Mouse (Mus musculus) lung, adult 18-20 months (tissue): ENCODE measurements around the gene Nup98.

Experiments
- DNase-seq, 2 experiments: peaks; one replicate each; pipeline ENCODE4 v3.0.0; 2022; ENCODE audit warnings: mixed read lengths in 2 of 2

Nup98 gene

DNA sequence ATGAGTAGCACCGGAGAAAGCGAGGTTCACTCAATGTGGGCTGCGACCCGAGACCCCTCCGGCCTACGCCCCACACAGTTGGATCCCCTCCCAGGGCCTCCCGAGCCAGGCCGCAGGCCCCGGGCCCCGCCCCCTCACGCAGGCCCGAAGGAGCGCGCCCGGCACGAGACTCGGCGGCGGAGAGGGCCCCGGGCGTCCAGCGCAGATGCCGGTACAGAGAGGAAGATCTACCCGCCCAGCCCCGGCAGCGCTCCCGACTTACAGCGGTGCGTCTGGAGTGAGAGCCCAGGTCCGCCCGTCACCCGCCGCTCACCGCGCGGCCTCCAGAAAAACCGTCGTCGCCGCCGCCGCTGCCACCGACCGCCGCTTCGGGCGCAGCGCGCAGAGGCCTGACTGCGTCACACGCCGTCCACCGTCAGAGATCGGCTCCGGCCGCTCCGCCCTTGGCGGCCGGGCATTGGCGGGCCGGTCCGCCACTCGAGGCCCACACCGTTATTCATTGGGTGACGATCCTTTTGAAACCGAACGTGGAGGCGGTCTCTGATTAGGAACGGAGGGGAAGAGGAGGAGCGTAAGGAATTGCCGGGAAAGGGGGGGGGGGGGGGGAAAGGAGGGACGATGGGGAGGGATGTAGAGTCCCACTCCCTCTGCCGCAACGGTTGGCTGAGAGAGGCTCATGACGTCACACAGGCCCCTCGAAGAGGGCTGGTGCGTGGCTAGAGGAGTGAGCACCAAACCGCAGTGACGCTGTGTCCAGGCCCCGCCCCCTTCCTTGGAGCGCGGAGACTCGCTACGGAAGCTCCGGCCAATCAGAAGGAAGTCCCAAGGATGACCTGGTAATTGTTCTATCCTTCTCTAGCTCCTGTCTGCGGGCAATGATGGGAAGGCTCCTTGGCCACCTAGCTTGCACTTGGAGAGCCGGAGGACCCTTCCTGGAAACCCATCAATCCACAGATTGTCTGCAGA is at the start of gene Nup98, which contains the start of gene Pgap2:
Gene Nup98 (minus strand): TSS at position 421 of the 966 bp plus-strand sequence.
Gene Pgap2 (plus strand): TSS at position 453 of the 966 bp plus-strand sequence.
- DNase-seq, result peak; percentile 99 to 100

- DNase-seq, result no peak
Observed at GRCm38 (mm10) chr7:102258753-102259152, 48.8 kb upstream of the Nup98 start.

GRCm38 (mm10) chr7:102258189-102258588 is 48.2 kb upstream of the Nup98 start:
- peak; percentile 81 to 86 for DNase-seq

- DNase-seq, result no peak
Observed at GRCm38 (mm10) chr7:102256636-102257035, 46.7 kb upstream of the Nup98 start.

DNA sequence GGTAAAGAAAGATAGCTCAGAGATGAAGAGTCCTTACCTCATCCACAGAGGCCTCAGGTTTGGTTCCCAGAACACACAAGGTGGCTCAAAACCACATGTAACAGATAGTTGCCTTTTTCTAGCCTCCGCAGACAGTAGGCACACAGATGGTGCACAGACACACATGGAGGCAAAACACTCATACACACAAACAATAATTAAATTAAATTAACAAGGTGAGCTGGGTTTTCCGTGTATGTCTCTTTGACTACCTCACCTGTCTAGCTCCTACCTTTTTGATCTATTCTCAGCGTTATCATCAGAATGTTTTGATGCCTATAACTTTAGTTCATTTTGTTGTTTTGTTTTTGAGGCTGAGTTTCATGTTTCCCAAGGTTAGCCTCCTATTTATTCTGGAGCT is 46.0 kb upstream of the Nup98 start, which contains the start of gene Rhog:
Gene Rhog (minus strand): TSS at position 101 of the 400 bp plus-strand sequence.
- no peak for DNase-seq

DNA sequence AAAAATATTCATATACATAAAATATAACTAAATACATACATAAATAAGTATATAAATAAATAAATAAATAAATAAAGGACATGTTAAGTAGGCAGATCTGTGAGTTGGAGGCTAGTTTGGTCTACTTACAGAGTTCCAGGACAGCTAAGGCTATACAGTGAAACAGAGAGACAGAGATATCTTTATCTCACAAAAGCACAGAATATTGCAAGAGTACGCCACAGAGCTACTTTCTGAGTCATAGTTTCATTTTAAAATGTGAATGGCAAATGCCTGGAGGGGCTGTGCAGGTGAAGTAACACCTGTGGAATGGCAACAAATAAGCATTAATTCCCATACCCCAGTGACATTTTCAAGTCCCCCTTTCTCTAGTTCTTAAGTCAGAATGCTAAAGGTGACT is 43.7 kb upstream of the Nup98 start:
- DNase-seq, result no peak

DNA sequence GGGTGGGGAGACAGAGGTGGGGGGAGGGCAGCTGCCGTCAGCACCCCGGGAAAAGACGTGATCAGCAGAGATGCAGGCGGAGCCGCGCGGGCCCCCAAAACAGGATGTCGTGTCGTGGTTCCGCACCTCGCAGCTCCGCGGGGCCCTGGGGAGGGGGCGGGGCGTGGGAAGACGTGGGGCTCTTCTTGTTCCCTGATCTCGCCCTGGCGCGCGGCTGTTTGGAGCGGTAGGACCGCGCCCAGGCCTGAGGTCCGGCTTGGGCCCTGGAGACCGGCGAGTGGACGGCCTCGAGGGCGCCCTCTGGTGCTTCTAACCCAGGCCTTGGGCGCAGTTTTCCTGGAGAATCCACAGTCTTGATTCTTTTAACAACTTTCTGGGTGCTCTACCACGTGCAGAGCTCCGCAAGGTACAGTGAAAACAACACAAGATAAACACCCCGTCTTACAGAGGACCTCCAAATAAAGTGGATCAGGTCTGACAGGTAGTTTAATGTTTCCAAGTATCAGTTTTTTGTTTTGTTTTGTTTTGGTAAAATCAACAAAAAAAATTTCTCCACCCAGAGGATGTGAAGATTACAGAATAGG is 40.7 kb upstream of the Nup98 start:
- peak; percentile 95 for DNase-seq

DNA sequence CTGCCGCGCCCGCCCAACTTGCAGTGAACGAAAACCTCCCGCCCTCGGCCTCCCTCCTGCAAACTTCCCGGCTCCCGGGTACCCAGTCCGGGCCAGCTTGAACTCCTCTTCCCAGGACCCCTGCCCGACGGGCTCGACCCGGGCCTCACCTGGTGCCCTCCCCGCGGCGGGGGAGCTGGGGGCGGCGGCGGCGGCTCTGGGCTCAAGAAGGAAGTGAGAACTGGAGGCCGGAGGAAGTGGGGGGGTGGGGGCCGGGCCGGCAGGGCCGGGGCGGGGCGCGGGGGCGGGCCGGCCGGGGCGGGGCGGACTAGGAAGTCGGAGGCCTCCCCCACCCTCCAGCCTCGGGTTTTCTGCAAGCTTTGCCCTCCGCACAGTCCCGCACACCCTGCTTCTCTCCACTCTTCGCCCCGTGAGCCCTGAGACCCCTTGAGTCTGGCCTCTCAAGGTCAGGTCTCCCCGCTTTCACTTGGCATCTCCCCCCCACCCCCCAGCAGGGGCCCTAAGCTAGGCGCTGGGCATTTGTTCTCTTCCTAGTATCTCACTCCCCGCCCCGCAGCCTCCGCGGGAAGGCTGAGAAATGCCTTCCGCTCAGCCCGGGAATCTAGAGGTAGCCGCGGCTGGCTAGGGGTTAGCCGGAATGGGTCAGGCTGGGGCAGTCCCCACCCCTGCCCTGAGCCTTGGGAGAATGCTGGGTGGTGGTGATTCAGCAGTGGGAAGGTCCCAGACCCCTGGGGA is 40.1 kb upstream of the Nup98 start:
- peak; percentile 76 to 84 for DNase-seq

GRCm38 (mm10) chr7:102249531-102249895 is 39.5 kb upstream of the Nup98 start:
- peak in 1 of 2 experiments; percentile 45 for DNase-seq

- DNase-seq, result peak in 1 of 2 experiments; percentile 40
Observed at GRCm38 (mm10) chr7:102248691-102249404, 38.9 kb upstream of the Nup98 start.

- DNase-seq, result peak; percentile 44 to 59
Observed at GRCm38 (mm10) chr7:102246956-102247797, 37.2 kb upstream of the Nup98 start.

GRCm38 (mm10) chr7:102246265-102246664 is 36.3 kb upstream of the Nup98 start:
- no peak for DNase-seq

GRCm38 (mm10) chr7:102245775-102246174 is 35.8 kb upstream of the Nup98 start:
- DNase-seq, result peak; percentile 72 to 78

DNA sequence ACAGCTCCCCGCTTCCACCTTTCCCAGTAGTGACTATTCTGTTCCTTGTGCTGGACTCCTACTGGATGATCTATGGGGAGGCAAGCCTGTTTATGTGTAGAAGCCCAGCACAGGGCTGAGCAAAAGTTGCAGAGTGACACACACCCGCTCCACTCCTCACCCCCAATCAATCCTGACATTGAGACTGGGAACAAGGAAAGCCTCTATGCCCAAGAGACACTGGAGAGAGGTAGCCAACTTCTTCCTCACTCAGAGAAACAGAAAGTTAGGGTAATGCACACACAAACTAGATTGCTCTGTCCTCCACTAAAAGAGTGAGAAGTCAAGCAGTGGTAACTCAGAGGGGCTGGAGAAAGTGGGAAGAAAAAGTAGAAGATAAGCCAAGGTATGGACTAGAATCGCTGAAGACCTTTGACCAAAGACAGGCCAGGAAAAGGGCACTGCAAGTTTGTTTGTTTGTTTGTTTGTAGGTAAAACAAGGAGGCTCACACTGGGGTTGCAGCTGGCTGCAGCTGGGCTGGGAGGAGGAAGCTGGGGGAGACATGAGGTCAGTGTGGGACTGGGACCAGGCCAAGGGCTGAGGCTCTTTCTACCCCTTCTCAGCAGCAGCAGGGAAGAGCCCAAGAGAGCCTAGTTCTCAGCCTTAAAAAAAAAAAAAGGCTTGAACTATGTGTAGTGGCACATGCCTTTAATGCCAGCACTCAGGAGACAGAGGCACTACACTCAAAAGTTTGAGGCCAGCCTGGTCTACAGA is 35.0 kb upstream of the Nup98 start:
- DNase-seq, result peak; percentile 52 to 53

DNA sequence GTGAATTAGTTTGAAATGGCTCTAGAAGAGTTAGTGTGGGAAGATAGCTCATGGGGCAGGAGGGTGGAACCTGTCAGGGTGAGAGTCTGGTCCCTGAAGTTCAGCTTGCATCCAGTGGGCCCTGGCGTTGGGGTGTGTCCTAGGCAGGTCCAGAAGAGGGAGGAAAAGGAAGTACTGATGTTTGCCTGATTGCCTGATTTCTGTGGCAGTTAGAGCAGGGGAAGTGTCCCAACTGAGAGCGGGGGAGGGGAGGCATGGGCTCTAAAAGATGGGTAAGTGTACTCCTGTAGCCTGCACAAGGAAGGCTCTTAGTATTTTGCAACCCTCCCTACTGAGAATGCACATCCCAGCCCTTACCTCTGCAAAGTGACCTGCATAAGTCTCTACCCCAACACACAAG is 33.9 kb upstream of the Nup98 start:
- peak; percentile 70 to 74 for DNase-seq

GRCm38 (mm10) chr7:102242917-102243316 is 32.9 kb upstream of the Nup98 start:
- DNase-seq, result no peak

GRCm38 (mm10) chr7:102242371-102242770 is 32.4 kb upstream of the Nup98 start:
- DNase-seq, result peak in 1 of 2 experiments; percentile 27

GRCm38 (mm10) chr7:102239591-102239990 is 29.6 kb upstream of the Nup98 start:
- DNase-seq, result peak; percentile 32 to 43

DNA sequence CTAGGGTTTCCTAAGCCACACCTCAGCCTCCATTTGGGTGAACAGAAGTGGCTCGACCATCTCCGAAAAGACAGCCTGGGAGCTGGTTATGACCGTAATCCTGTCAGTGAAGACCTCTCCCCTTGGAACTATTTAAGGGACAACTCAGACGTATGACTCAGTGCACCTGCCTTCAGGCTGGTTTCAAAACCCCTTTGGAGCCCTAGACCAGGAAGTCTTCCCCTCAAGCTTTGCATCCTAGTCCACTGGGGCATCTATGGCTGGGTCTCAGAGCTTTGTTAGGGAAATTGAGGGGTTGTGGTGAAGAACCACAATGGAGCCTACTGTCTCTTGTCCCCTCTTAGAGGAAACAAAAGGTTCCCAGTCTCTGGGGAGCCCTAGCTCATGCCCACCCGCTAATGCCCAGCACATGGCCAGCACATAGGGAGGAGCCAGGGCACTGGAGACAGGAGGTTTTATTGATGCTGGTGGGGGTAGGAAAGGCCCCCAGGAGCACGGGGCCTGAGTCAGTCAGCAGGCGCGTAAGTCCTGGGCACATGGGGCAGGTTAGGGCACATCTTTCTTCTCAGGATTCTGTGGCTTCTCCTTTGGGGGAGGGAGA is 28.8 kb upstream of the Nup98 start:
- DNase-seq, result no peak

DNA sequence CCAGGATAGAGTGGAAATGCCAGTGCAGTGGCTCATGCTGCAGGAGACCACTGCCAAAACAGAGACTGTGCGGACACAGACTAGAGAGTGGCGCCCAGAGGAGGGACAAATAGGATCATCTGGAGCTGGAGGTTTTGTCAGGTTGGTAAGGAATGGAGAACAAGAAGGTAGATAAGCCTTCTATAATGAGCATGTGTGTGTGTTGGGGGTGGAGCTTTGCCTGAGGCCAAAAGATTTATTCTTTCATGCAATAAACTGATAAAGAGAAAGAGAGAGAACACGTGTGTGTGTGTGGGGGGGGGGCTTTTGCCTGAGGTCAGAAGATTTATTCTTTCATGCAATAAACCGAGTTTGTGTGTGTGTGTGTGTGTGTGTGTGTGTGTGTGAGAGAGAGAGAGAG is 23.1 kb upstream of the Nup98 start:
- DNase-seq, result no peak
